Mouse (Mus musculus): ENCODE measurements around the gene Ccpg1.

DNA sequence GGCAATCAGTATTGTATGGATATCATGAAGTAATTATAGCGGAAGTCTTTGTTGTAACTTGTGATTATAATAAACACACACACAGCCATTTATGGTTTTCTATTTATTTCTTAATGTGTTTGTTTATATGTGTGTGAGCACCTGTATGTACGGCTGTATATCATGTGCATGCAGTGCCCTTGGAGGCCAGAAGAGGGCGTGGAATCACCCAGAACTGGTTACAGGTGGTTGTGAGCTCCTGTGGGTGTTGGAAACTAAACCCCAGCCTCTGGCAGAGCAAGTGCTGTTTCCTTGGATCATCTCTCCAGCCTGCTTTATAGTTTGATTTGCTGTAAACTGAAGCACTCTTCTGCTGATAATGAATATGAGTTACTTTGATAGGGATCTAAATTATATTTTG lies 41.8 kb upstream of the Ccpg1 start:
- TF ChIP-seq POLR2A (IDR thresholded peaks at IDR 0.05; ENCODE audit: borderline replicate concordance, extremely low read depth, insufficient read depth, insufficient read length, poor library complexity, severe bottlenecking) (no peak), CTCF (IDR thresholded peaks at IDR 0.05; ENCODE audit: borderline replicate concordance, extremely low read depth, insufficient read depth, insufficient read length) (peak; percentile 29; the same call in 1 of the 2 replicates)
